Mouse (Mus musculus) frontal cortex, postnatal 36 days (tissue): ENCODE measurements at regions not wholly inside any gene's neighbourhood (a gene's known extent, or its start where the extent isn't known, plus 50 kb on each side); places are given as distances from the start of the nearest gene placed in this dataset.
A peak's percentile ranks its signal among the peaks of the same experiment; 100 is the strongest.

Source experiments
- DNase-seq, 2 experiments: peaks; one replicate each; pipeline ENCODE4 v3.0.0; 2022; ENCODE audit warnings: low spot score in 2 of 2

DNA sequence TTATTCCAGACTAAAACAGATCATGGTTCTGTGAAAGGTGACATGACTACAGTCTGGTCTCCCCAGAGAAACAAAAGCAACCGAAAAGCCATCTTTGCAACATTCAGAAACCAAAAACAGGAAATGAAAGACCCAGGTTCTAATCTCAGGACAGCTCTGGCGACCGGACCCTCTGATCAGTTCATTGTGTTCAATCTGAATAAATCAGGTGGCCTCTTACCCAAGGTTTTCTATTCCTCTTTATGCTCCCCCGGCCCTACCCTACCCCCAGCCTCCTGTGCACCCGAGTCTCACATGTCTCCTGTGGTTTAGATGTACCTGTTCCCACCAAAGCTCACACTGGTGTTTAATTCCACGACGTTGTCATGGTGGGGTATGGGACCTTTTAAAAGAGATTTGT, 238.6 kb upstream of the Jmjd1c start:
- DNase-seq = no peak

DNA sequence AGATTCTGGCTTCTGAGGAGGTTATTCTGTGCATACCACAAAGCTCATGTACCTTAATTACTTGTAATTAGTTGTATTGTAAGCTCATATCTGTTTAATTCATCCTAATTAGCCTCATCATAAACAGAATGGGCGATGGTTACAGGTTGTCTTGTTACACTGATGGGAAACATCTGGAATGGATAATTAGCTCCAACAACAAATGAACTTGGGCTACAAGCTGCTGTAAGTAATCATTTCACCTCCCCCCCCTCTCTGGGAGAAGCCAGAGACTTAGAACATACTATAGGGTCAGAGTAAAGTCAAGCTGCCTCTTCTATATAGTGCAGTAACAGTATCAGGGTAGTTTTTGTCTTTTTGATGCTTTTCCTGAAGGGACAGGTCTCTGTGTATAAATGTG, 234.5 kb upstream of the Jmjd1c start:
- DNase-seq = no peak

DNA sequence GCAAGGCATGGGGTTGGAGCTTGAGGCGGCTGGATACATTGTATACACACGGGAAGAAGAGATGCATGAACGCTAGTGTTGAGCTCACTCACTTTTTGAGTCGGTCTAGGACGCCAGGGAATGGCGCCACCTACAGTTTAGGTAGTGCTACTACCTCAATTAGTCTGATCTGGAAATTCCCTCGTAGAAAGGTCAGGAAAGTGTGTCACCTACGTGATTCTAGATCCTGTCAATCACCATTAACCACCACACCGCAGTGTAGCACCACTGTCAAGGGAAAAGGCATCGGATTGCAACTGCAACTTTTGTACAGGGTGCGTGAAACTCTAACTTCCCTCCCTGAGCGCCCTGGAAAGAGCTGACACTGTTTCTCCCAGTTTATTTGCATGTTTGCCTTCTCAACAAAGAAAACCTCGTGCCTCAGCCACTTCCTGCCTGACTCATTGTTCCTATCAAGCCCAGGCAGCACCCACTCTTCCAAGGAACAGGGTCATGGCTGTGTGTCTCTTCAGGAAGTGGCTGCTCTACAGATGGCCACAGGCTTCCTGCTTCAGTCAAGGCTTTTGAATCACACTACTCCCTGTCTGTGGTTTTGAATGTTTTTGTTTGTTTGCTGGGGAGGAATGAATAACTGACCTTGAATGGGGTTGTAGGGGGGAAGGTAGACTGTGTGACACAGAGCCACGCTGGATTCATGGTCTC, 231.6 kb upstream of the Jmjd1c start:
- peak in 1 of 2 experiments; percentile 7 for DNase-seq

DNA sequence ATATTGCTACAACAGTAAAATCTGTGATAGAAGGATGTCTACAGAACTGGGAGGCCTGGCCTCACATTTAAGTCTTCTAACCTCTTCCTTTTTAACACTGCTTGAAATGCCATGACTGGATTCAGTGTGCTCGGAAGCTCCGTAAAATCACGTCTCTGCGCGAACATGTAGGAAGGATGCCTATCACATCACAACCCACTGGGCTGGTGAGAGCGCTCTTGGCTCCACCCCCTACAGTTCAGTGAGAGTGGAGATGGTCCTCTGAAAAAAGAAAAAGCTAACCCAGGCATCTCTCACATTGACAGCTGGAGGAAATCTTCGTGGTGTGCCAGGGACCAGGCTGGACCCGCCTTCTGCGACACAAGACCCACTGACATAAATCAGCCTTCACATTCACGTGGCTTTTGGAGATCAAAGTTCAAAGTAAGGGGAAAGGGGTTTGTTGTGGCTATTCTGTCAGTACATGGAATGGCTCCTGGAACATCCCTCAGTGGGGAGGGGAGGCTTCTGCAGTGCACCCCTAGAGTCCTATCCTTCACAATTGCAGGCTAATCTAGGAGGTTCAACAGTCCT, 230.8 kb upstream of the Jmjd1c start:
- no peak for DNase-seq

DNA sequence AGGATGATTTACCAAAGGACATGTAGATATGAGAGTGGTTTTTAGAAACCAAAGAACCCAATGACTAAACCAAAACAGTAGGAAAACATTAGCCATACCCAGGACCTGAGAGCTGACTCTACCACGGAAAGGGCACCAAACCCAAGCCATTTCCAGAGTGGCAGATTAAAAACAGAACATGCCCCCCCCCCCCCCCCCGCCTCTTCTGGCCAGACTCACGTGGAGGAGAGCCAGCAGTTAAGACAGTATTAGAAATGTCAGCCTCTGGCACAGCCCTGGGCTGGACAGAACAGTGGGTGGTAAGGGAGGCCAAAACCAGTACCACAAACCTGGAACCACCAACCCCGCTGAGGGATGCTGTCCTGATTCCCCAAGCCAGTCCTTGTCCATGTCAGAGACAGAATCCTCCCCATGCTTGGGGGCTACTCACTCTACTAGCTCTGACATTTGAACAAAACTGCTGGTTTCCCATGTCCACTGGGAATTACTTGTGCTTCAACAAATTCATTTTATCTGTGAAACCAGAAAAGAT, 224.7 kb upstream of the Jmjd1c start:
- no peak for DNase-seq

DNA sequence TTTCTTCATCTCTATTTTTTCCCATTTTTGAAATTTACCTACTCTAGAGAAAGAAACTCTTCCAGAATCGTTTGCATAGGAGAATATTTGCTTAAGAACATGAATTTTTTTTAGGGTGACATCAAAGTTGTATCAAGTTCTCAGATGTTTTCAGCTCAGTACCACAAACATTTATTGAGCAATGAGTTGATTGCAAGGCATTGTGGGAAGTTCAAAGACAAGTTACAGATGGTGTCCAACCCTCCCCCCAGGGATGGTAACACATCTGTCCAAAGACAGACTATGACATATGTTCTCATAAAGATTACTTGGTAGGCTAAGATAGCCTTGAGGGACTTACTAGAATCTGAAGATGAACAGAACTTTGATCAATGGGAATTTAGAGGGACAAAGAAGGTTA, 224.3 kb upstream of the Jmjd1c start:
- DNase-seq = no peak

DNA sequence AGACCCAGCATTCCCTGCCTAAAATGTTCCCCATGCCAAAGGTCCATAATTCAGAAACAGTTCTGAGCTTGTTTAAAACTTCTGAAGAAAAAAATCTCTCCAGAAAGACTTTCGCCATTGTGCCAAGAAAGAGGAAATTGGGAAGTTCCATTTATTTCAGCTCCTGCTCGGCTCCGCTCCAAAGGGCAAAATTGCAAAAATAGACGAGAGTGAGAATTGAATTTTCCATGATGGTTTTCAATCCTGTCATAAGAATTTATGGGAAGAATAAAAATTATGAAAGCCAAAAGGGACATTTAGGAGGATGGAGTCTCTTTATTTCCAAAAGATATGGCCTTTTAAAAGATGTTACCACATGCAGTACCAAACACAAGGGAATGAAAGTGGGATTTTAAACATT, 222.5 kb upstream of the Jmjd1c start:
- DNase-seq = no peak

DNA sequence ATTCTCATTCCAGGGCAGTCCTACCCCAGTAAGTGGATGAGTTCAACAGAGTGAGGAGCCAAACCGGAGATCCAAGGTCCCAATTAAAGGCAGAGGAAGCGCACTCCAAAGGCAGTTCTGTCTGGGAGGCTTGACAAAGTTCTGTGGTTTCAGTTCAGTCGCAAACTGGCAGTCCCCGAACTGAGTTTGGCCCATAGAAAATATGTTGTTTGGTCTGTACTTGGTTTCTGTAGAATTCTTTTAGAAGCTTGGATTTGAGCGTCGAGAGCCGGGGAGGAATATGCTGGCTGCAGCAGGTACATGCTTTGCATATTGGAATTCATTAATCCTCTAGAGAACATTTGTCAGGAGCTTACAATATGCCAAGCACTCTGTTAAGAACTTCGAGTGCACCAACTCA, 216.9 kb upstream of the Jmjd1c start:
- DNase-seq = no peak

DNA sequence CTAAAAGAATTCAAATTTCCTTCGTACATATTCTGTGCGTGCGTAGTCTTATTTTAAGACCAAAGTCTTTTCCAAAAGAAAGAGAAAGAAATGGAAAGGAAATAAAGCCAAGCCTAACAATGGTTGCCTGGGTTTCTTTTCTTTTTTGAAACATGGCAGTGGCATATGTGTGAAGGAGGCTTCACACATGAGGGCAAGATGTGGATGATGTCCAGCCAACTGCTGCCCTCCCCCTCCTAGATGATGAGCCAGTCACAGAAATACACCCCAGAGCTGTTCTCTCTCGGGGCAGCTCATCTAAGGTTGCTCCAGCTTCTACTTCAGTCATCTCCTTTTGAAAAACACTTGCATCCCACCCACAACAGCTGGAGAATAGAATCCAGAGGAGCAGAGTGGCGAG, 213.1 kb upstream of the Jmjd1c start:
- peak in 1 of 2 experiments; percentile 45 for DNase-seq

DNA sequence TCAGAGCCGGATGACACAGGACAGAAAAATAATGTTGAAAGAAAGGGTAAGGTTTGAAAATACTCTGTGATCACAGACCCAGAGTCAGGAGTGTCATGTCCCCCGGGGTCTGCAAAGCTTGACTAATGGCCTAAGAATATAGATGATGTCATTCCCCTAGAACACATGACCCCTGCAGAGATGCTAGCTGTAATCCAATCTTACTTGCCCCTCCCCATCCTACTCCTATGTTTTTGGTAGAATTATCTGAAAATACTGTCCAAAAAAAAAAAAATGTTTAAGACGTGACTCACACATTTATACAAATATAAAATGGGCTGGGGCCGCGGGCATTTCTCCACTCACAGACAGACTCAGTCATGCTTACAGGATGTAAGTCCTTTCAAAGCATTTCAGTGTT, 210.3 kb upstream of the Jmjd1c start:
- no peak for DNase-seq

DNA sequence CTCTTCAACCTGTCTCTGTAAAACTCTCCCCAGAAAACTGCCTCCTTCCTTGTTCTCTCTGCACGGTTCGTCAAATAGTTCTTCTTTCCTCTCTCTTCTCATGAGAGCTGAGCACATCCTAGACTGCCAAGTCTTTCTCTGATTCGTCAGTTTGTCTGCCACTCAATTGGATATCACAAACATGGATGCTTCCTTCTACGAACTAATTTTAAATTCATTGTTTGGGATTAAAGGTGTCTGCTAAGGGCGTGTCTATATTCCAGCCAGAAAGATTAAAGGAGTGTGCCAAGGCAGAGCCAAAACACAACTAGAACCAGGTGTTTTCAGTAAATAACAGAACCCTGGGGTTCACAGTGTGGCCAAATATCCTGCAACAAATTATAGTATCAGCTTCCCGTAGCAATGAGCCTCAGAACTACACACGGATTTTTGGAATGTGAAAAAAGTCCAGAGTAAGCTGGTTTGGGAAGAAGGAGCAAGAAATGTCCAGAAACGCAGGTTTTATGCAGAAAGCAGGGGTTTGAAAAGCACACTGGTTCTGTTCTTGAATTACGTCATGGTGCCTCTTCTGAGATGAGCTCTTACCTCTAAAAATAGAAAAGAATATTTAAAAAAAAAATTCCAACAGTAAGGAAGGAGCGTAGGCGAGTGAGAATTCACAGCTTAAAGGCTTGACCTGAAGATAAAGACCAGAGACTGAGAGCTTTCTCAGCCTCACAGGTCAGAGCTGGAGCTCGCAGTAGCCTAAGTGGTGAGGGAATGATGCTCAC, 206.0 kb upstream of the Jmjd1c start:
- peak in 1 of 2 experiments; percentile 56 for DNase-seq

DNA sequence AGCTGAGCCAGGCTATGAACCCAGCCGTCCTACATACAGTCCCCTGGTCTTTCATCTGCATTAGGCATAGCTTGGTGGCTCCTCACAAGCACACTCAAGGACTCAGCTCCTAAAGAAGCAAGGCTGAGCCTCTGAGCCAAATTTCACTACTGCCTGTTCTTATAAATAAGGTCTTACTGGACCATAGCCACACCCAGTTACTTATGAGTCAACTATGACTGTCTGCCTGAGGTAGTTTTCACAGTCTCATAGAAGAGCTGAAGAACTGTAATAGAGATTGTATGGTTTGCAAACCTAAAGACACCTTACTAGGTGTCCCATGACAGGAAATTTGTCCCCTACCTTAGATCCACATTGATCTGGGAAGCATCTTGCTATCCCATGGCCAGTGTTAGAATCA, 204.1 kb upstream of the Jmjd1c start:
- no peak for DNase-seq

DNA sequence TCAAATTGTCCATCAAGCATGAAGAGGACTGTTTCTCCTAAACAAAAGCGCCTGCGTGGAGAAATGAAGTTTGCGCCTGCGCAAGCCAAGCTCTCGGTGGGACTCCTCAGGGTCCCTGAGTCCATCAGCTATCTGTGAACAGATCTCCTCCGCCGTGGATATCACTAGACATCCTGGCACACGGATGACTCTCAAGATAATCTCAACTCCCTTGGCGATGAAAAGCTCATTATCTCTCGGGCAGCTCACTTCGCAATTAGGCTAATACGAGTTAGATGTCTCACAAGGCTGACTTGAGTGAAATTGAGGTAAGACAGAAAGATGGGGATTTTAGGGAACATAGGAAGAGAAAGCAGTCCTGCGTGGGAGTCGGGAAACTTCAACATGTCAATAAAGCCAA, 202.1 kb upstream of the Jmjd1c start:
- DNase-seq = no peak

DNA sequence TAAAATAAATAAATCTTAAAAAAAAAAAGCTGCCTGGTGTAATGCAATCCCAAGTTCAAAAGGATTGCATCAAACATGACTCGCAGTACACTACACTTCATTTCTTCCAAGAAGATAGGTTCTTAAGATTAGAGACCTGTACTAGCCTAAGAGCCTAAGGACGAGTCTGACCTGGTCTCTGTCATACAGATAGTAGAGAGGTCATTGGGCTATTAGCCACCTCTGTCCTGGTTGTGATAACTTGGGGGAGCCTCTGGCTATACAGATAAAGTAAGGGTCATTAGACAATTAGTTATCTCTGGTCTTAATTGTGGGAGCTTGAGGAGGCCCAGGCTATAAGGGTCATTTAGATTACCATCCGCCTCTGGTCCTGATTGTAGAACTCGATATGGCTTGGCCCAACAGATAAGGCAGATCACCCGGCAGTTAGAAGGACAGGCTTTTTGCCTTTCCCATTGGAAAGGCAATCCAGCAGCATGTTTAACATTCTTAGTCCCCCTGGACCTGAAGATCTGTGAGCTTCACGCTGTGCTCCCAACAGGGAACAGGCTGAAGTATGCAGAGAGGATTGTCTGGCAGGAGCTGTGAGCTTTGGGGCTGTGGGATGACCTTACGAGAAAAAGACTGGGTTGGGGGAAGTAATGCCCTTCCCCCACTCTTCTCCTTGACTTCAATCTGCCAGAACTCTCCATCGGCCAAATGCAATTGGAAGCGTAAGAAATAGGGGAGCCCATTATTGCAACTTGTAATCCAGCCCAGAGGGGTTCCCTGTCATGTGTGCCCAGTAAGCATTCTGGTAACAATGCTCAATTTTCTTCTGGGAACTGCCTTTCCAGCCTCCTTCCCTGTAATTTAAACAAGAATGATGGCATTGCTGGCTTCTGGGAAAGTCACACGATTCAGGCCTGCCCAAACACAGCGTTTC, 199.0 kb upstream of the Jmjd1c start:
- no peak for DNase-seq

DNA sequence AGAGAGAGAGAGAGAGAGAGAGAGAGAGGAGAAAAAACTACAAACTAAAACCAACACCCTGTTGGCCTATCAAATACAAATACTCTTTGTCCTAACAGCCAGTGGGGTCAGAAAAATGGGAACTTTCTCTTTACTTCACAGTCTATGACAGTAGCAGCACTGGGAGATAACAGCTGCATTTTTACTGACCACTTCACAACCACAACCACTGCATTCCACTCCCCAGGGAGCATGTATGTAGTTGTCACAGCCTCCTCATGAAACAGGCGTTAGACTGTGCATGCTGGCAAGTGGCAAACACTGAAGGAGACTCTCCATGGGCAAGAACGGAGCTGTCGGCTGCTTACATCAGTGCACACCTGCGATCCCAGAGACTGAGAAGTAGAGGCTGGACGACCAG, 196.2 kb upstream of the Jmjd1c start:
- DNase-seq = no peak

DNA sequence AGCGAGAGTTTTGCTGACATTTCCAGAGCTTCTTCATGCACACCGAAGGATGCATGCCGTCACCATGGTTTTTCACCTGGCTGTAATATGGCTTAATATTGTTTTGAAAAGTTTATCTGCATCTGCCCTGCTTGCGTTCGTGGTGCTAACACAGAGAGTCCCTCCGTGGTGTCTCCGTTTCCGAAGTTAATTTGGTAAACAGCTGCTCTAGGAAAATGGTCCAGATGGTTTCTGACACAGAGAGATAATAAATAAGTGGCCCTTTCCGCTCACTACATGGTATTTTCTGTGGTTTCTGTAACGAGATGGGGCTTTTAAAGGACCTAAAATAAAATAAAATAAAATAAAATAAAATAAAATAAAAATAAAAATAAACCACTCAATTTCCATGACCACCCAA, 195.1 kb upstream of the Jmjd1c start:
- no peak for DNase-seq

DNA sequence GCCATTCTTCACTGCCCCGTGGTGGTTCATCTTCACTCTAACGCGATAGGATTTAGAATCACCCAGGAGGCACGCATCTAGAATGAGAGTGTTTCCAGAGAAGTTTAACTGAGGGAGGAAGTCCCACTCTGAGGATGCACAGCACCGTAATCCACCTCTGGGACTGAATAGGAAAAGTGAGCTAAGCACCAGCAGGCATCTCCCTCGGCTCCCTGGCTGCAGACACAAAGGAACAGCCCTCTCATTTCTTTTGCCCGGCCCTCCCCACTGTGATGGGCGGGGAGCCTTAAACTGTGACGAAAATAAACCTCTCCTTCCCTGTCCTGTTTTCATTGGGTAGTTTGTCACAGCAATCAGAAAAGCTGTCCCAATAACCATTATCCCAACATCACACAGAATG, 194.1 kb upstream of the Jmjd1c start:
- no peak for DNase-seq

DNA sequence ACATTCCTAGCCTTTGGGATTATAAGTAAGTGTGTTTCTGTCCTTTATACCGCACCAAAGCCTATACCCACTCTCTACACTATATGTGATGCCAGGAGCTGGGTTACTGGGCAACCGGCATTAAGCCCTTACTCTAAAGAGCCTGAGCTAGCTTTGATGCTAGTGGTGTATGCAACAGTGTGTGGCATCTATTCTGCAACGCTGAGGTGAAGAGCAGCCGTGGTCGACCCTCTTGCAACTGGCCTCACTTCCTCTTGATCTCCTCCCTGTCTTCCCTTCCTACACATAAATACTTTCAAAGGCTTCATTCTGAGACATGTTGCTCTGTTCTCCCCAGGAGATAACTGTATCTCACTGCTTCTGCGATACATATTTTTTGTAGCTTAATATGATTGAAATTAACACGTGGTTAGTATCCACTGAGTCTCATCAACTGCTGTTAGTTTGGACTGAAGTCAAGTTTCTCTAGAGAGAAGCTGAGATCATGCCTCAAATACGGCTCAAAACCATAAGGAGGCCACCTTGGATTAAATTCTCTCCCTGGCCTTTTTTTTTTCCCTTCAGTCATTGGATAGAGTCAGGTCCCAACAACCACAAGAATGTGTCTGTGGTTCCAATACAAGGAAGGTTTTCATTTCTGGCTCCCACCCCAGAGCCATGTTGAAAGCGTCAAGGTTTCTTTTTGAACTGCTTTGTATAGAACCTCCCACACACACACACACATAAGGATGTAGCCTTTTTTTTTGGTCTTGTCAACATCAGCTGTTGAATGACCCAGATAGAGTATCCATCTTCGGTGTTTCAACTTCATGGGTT, 191.2 kb upstream of the Jmjd1c start:
- DNase-seq = peak in 1 of 2 experiments; percentile 62

DNA sequence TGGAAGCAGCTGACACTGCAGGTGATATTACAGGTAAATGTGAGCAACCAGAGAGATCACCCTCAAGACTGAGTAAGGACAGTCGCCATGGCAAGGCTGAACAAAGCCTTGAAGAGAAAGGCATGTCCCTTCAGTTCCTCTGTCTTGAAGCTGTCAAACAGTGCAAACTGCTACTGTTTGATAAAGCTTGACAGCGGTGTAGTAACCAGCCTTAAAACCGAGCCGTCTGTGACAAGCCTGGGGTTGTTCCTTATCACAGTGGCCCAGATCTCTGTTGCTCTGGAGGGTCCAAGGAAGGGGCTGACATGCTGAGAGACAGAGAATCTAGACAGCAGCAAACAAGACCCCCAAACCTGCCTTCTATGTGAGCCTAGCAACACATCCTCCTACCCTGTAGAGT, 188.1 kb upstream of the Jmjd1c start:
- DNase-seq = no peak

DNA sequence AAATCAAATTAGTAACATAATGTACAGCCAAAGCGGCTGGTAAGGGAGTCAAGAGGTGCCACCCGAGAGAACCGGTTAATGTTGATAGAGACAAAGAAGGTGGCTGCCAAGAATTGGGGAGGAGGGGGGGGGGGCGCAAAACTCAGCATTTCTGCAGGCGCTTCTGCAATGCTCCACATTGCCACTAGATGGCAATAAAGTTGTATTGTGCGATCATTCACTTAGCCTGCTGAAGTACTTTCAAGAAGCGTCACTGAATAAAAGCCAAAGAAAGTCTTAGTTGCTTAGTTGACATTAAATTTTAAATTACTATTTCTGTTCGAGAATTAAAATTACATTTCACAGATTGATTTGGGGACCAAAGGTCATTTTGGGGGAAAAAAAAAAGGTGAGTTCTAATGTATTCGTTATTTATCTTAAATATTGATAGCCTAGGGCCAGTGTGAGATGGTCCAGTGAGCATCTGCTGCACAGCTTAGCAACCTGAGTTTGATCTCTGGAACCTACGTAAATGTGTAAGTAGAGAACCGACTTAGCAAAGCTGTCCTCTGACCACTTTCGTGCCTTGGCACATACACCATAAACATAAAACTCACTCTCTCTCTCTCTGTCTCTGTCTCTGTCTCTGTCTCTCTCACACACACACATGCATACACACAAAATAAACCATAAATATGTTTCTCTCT, 186.6 kb upstream of the Jmjd1c start:
- DNase-seq = peak in 1 of 2 experiments; percentile 65
